Mouse (Mus musculus) forebrain, postnatal 0 days (tissue): Measurements from ENCODE around the gene Artn. TPM values are rescaled to one million over a fixed set of nuclear protein-coding genes. Genes with fewer than 3 reads are reported as not detected.

ENCODE experiments used
- ATAC-seq: fragments of 200-750 bp; cut with Nextera tagmentation; 2 replicates; pipeline ENCODE4 v1.8.0; 2017; ENCODE audit warnings: mild to moderate bottlenecking, moderate library complexity
- DNase-seq: peaks from one replicate; pipeline ENCODE4 v3.0.0-alpha.2; 2015
- H3K27ac ChIP-seq: fragments of 300-500 bp; sonication (generic); 2 replicates; pipeline ENCODE4 v1.5.1; 2014; ENCODE audit warnings: low read depth, mild to moderate bottlenecking, antibody characterized with exemption, low read length, moderate library complexity, mixed read lengths
- H3K27me3 ChIP-seq: fragments of 300-500 bp; sonication (generic); 2 replicates; pipeline ENCODE4 v1.6.1; 2014; ENCODE audit warnings: mild to moderate bottlenecking, low read length, mixed read lengths; ENCODE audit not compliant: insufficient read depth
- H3K36me3 ChIP-seq: fragments of 300-500 bp; sonication (generic); 2 replicates; pipeline ENCODE4 v1.6.1; 2014; ENCODE audit warnings: mild to moderate bottlenecking, moderate library complexity; ENCODE audit not compliant: insufficient read depth
- H3K4me1 ChIP-seq: fragments of 300-500 bp; sonication (generic); 2 replicates; pipeline ENCODE4 v1.6.1; 2014; ENCODE audit warnings: antibody characterized with exemption; ENCODE audit not compliant: insufficient read depth
- H3K4me2 ChIP-seq: fragments of 300-500 bp; sonication (generic); 2 replicates; pipeline ENCODE4 v1.6.1; 2014; ENCODE audit warnings: low read depth, mild to moderate bottlenecking, moderate library complexity
- H3K4me3 ChIP-seq: fragments of 300-500 bp; sonication (generic); 2 replicates; pipeline ENCODE4 v1.5.1; 2014; ENCODE audit warnings: low read depth, low read length, mixed read lengths
- H3K9ac ChIP-seq: fragments of 300-500 bp; sonication (generic); 2 replicates; pipeline ENCODE4 v1.6.1; 2014; ENCODE audit warnings: mild to moderate bottlenecking
- H3K9me3 ChIP-seq: fragments of 300-500 bp; sonication (generic); 2 replicates; pipeline ENCODE4 v1.6.1; 2016; ENCODE audit warnings: low read length
- CTCF ChIP-seq: sonication (generic); IDR thresholded peaks from 2 replicates; pipeline ENCODE4 v1.5.1; 2016; ENCODE audit warnings: antibody characterized with exemption, control low read depth, low read depth
- WGBS: fragments of 180-500 bp; shearing (Covaris S2); extraction: QIAGEN DNeasy Blood & Tissue Kit; methylation state at CpG from one replicate; pipeline ENCODE4 v1.1.7; 2014; 5-methylcytosine and 5-hydroxymethylcytosine counted together
- polyA plus RNA-seq: library from polyadenylated mRNA; unstranded; fragments of >200 nt; fragmentation: Nextera tagmentation; extraction: Ambion mirVana; gene quantifications from 2 replicates; pipeline ENCODE4 v1.2.1, GENCODE M21; 2015
- total RNA-seq: library from RNA; depleted of rRNA; stranded (reverse); fragments of >200 nt; gene quantifications from 2 replicates; pipeline ENCODE4 v1.2.3, GENCODE M21; 2014

The Artn gene
- total and polyA plus RNA-seq, 2 experiments from 2014 or later: 0.54 to 0.62 TPM

DNA sequence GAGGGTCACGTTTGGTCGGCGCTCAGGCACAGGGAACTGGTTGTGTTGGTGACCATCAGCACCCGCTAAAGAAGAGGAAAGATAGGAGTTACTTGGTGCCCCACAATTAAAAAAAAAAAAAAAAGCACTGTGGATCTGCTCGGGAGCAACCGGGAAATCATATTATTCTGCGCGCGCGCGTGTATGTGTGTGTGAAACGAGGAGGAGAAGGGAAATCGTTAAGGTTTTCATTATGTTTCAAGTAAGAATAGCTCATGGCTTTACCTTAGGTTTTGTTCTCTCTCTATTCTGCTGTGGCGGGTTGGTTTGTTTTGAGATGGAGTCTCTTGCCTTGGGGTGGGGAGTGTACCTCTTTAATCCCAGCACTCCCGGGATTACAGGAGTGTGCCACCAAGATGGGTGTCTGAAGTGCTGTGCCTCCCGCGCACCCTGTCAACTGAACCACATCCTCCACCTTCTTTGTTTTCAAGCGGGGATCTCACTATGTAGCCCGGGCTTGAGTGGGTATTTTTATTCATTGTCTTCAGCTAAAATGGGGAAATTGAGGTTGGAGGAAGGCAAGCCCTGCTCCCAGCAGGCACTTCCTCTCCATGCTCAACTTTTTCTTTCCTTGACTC is 14.0 kb downstream of the Artn start:
- DNase-seq: no peak
- Histone ChIP-seq H3K4me3 (peak overlapping the region; percentile 57), H3K36me3 (peaks cover 16% of the 10 kb centered on the region; the same call in 1 of the 2 replicates), H3K27me3 (no peaks in the 10 kb centered on the region), H3K27ac (peak overlapping the region; percentile 83), H3K9me3 (no peaks in the 10 kb centered on the region), H3K4me1 (peaks cover 20% of the 10 kb centered on the region), H3K4me2 (peak overlapping the region; percentile 100), H3K9ac (peak overlapping the region; percentile 65)
- WGBS: 4% methylated on average over 19 of the region's 19 CpGs
- no peak for TF ChIP-seq CTCF
- no peak; the same call in 1 of the 2 replicates for ATAC-seq

DNA sequence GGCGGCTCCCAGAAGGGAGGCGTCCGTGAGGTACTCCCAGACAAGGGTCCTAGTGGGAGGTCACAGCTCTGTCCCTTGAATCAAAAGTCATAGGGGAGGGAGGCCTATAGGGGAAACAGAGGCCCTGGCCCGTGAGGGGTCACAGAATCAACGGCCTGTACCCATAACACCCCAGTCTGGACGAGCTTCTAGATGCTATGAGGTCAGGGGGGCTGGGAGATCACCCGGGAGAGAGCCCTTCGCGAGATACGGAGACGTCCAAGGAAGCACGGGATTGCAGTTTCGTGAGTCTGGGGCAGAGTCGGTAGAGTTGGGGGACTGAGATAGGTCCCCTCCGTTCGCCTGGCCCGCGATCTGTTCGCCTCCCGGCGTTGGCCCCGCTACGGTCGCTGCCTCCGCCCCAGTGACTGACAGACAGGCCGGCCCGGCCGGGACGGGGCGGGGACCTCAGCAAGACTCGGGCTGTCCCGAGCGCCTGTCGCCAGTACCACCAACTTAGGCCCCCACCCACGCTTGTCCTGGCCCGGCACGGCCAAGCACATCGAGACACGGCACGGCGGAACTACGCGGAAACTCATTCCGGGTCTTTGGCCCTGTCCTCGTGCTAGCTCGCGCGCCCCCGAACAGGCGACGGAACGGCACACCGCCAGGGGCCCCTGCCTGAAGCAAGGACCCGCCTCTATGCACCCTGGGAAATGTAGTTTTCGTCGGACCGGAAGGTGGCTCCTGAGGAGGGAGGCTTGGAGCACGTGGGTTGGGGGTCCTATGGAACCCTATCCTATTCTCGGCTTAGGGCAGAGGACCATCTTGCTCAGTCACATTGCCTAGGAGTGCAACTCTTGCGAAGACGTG is 14.7 kb downstream of the Artn start, which contains the start of gene Ipo13:
Gene Ipo13, minus strand, starts transcription at position 409 of the 852 bp plus-strand sequence.
- Histone ChIP-seq H3K36me3 (peaks cover 16% of the 10 kb centered on the region; the same call in 1 of the 2 replicates), H3K9ac (peak within 1 kb of the TSS; percentile 65), H3K4me1 (peaks cover 24% of the 10 kb centered on the region), H3K27me3 (no peaks in the 10 kb centered on the region), H3K9me3 (no peaks in the 10 kb centered on the region), H3K27ac (peak within 1 kb of the TSS; percentile 83), H3K4me2 (peak within 1 kb of the TSS; percentile 100), H3K4me3 (peak within 1 kb of the TSS; percentile 57)
- under 1% methylated on average over 61 of the region's 61 CpGs for WGBS
- DNase-seq (peak; percentile 96), ATAC-seq (peak; percentile 99)
- peak; percentile 60 for TF ChIP-seq CTCF

DNA sequence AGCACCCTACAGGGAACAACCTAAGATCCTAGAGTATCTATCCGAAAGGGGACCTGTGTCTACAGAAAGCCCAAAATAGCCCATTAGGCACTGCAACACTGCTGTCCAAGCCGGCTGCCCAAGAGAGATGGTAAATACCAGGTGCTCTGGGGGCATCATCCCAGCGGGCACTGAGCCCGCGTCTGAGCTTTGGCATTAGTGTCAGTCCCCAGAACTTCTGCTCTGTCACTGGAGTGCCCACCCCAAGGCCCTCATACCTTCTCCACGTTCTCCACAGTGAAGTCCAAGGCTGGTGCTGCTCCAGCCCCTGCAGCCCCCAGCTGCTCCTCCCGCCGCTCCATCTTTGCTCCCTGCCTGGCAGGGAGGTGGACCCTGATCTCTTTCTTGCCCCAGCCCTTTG is 15.5 kb downstream of the Artn start:
- H3K9ac ChIP-seq: peak overlapping the region; percentile 65
- DNase-seq (no peak), ATAC-seq (no peak)
- H3K4me2 ChIP-seq: peak overlapping the region; percentile 100
- peaks cover 16% of the 10 kb centered on the region; the same call in 1 of the 2 replicates for H3K36me3 ChIP-seq
- WGBS: 8% methylated on average over 8 of the region's 8 CpGs
- no peak for TF ChIP-seq CTCF
- H3K27ac ChIP-seq: peak overlapping the region; percentile 83; the same call in 1 of the 2 replicates
- H3K27me3 ChIP-seq: no peaks in the 10 kb centered on the region
- H3K9me3 ChIP-seq: no peaks in the 10 kb centered on the region
- peak overlapping the region; percentile 57 for H3K4me3 ChIP-seq
- peaks cover 28% of the 10 kb centered on the region for H3K4me1 ChIP-seq

DNA sequence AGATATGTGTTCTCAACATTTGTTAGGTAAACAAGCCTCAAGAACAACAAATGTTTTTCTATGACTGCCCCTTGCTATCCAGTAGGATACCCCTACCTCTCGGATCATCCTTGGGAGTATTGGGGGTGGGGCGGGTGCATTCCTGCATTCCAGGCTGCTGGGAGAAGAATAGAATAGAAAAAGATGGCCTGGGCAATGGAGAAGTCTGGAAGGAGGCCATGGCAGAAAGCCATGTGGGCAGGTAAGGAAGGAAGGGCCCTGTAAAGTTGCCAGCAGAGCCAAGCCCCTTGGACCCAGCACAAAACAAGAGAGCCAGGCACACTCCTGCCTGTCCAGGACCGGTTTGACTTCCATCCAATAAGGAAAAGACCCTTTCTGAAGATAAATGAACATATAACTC is 16.1 kb downstream of the Artn start:
- Histone ChIP-seq H3K27me3 (no peaks in the 10 kb centered on the region), H3K4me2 (peak overlapping the region; percentile 100), H3K4me1 (peaks cover 34% of the 10 kb centered on the region), H3K27ac (no peak overlapping the region), H3K36me3 (peaks cover 16% of the 10 kb centered on the region; the same call in 1 of the 2 replicates), H3K4me3 (peak overlapping the region; percentile 57), H3K9me3 (no peaks in the 10 kb centered on the region), H3K9ac (peak overlapping the region; percentile 65; the same call in 1 of the 2 replicates)
- no peak for DNase-seq
- no peak for ATAC-seq
- no peak for TF ChIP-seq CTCF
- WGBS: 31% methylated on average over 3 of the region's 3 CpGs

DNA sequence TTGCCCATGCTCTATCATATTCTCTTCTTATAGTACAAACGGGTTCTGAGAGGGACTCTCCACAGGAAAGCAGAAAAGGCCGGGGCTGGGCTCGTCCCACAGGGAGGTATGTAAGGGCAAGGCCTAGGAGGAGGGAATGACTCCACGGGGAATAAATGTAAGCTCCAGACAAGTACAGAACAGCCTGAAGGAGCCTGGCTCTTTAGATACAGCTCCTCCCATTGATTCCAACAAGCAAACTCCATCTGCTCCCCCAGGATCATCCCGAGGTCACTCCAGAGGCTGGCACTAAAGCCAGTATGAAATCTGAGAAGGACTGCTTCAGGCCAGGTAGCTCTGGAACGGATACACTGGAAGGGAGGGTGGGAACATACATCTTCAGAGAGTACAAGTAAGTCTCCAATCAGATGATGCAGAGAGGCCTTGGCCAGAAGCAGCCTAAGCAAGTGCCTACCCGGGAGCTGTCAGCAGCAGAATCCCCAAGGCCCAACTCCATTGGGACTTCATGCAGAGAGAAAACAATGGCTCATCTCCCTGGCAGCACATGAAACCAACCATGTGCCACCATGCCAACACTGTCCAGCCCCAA is 16.8 kb downstream of the Artn start:
- no peak overlapping the region for H3K27ac ChIP-seq

DNA sequence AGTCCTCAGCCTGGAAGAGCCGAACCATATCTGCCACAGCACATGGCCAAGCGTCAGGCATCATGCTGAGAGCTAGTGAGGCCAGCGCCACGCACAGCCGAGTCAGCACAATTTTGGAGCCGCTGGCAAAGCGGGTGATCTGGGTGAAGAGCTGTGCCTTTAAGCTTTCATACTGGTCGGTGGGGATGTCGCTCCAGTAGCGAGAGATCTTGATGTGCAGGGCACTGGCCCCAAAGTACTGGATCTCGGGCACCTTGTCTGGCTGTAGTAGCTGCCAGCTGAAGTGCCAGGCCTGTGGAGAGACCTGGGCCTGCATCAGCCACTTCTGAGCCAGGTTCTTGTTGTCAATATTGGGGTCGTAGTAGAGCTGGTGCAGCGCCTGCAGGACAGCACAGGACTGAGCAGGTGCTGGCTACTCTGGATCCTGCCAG is 17.4 kb downstream of the Artn start:
- ATAC-seq: no peak
- Histone ChIP-seq H3K4me3 (no peak overlapping the region), H3K4me1 (peaks cover 43% of the 10 kb centered on the region), H3K4me2 (peak overlapping the region; percentile 100; the same call in 1 of the 2 replicates), H3K27me3 (no peaks in the 10 kb centered on the region), H3K36me3 (peaks cover 16% of the 10 kb centered on the region; the same call in 1 of the 2 replicates), H3K9me3 (no peaks in the 10 kb centered on the region), H3K27ac (no peak overlapping the region), H3K9ac (peak overlapping the region; percentile 33; the same call in 1 of the 2 replicates)
- TF ChIP-seq CTCF: no peak
- WGBS: 87% methylated on average over 13 of the region's 13 CpGs
- no peak for DNase-seq

More for the DNA sequence above, 16.8 kb downstream of the Artn start:
- no peaks in the 10 kb centered on the region for H3K9me3 ChIP-seq
- H3K4me3 ChIP-seq: peak overlapping the region; percentile 57; the same call in 1 of the 2 replicates
- H3K4me1 ChIP-seq: peaks cover 39% of the 10 kb centered on the region
- peak overlapping the region; percentile 100 for H3K4me2 ChIP-seq
- DNase-seq (no peak), ATAC-seq (no peak)
- H3K36me3 ChIP-seq: peaks cover 16% of the 10 kb centered on the region; the same call in 1 of the 2 replicates
- 59% methylated on average over 7 of the region's 7 CpGs for WGBS
- H3K27me3 ChIP-seq: no peaks in the 10 kb centered on the region
- peak overlapping the region; percentile 33 for H3K9ac ChIP-seq
- TF ChIP-seq CTCF: no peak
